Mouse (Mus musculus): ENCODE results near the gene Snx10. TPM values are rescaled to one million over a fixed set of nuclear protein-coding genes. Genes with fewer than 3 reads are reported as not detected.

Snx10 gene
- polyA plus RNA-seq, 1 experiment from 2014 or later = 63.9 TPM

DNA sequence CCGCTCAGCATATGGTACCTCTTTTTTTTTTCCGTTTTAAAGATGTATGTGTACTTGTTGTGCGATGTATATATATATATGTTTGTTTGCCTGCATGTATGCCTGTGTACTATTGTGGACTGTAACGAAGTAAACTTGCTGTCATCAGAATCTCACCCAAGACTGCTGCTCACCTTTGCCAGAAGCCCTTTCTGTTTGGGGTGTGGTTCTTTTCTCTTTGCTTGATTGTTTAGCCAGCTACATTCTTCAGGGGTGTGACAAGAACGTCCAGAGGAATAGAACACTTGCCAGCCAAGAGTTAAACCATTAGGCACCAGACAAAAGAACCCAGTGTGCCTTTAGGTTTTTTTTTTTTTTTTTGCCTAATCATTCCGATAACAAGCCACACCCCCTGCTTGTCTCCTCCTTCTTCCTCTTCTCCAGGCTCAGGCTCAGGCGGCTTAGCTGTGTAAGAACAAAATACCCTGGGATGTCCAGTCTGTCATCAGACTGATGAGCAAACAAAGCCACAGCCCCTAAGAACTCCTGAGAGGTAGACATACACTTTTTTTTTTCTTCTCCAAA, 20.5 kb downstream of the Snx10 start:
- no peak overlapping the region for H3K4me2 ChIP-seq (ENCODE audit: low read depth, low read length)
- H3K9me3 ChIP-seq (ENCODE audit: control insufficient read depth, low read length) = no peaks in the 10 kb centered on the region
- 46% methylated on average over 7 of the region's 7 CpGs for WGBS
- H3K36me3 ChIP-seq (ENCODE audit: control insufficient read depth, insufficient read depth, low read length) = no peaks in the 10 kb centered on the region
- H3K27ac ChIP-seq (ENCODE audit: low read depth, low read length) = no peak overlapping the region
- no peak for ATAC-seq (ENCODE audit: low read depth)
- no peaks in the 10 kb centered on the region for H3K4me1 ChIP-seq (ENCODE audit: control insufficient read depth, insufficient read depth, low read length)
- no peaks in the 10 kb centered on the region for H3K27me3 ChIP-seq (ENCODE audit: control insufficient read depth, insufficient read depth, low read length)
- no peak overlapping the region for H3K4me3 ChIP-seq (ENCODE audit: low read depth, low read length)
- no peak overlapping the region for H3K9ac ChIP-seq (replicated peaks; ENCODE audit: low read depth, low read length)

DNA sequence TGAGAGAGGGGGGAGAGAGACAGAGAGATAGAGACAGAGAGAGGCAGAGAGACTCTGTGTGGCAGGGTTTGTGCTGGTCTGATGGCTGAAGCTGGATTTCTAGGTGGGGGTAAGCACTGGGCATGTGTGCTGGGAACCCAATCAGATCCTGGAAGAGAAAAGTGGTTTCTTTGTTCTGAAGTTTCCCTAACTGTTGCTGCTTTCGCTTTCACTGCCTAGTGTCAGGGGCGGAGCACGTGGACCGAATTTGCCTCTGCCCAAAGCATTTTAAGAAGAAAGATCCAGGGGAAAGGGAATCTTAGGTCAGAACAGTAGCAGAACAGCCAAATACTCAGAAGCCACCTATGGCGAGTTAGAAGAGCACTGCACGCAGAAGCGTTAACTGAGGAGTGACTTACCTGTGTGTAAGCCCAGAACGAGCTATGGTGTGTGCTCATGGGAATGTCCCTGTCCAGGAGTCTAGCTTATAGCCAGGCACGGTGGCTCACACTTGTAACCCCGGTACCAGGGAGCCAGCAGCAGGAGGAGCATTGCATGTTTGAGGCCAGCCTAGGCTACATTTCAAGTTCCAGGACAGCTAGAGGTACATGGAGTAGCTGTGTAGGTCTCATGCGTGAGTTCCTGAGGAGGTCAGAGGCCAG, 21.6 kb downstream of the Snx10 start:
- Histone ChIP-seq H3K4me3 (ENCODE audit: low read depth, low read length) (no peak overlapping the region), H3K27ac (ENCODE audit: low read depth, low read length) (no peak overlapping the region), H3K36me3 (ENCODE audit: control insufficient read depth, insufficient read depth, low read length) (no peaks in the 10 kb centered on the region), H3K4me2 (ENCODE audit: low read depth, low read length) (no peak overlapping the region), H3K9me3 (ENCODE audit: control insufficient read depth, low read length) (no peaks in the 10 kb centered on the region), H3K4me1 (ENCODE audit: control insufficient read depth, insufficient read depth, low read length) (no peaks in the 10 kb centered on the region), H3K9ac (replicated peaks; ENCODE audit: low read depth, low read length) (no peak overlapping the region), H3K27me3 (ENCODE audit: control insufficient read depth, insufficient read depth, low read length) (no peaks in the 10 kb centered on the region)
- no peak for ATAC-seq (ENCODE audit: low read depth)
- WGBS = 80% methylated on average over 11 of the region's 11 CpGs

DNA sequence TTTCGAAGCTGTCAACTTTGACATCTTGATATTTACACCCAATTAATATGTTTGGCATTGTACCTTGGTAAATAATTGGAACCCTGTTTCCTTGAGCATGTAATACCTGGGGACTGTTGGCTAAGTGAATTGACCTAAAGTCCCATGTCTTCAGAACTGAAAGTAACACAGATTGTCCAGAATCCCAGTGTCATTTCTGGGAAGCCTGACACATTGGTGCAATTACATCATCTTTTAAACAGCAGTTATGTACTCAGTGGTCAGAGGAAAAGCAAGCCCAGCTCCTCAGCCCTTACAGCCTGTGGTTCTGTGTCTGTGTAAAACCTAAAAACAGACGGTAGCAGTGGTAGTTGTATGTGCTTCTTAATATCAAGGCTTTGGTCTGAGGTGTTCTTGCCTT, 22.4 kb downstream of the Snx10 start:
- Histone ChIP-seq H3K27me3 (ENCODE audit: control insufficient read depth, insufficient read depth, low read length) (no peaks in the 10 kb centered on the region), H3K4me2 (ENCODE audit: low read depth, low read length) (no peak overlapping the region), H3K9ac (replicated peaks; ENCODE audit: low read depth, low read length) (no peak overlapping the region), H3K27ac (ENCODE audit: low read depth, low read length) (no peak overlapping the region), H3K36me3 (ENCODE audit: control insufficient read depth, insufficient read depth, low read length) (no peaks in the 10 kb centered on the region), H3K9me3 (ENCODE audit: control insufficient read depth, low read length) (no peaks in the 10 kb centered on the region), H3K4me3 (ENCODE audit: low read depth, low read length) (no peak overlapping the region), H3K4me1 (ENCODE audit: control insufficient read depth, insufficient read depth, low read length) (no peaks in the 10 kb centered on the region)
- ATAC-seq (ENCODE audit: low read depth) = no peak
- WGBS = 95% methylated on average over 2 of the region's 2 CpGs

DNA sequence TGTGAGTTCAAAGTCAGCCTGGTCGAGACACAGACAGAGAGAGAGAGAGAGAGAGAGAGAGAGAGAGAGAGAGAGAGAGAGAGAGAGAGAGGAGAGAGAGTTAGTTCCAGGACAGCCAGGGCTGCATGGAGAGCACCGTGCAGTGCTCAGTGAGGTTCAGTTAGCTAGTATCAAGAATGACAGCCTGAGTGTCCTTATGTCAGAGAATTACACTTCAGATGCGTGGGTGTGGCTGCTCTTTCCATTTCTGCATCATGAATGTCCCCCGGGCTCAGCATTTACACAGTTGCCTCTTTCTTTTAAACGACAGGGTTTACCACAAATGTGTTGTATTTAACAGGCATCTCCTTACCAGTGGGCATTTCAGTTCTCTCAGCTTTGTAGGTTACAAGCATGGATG, 25.1 kb downstream of the Snx10 start:
- no peaks in the 10 kb centered on the region for H3K27me3 ChIP-seq (ENCODE audit: control insufficient read depth, insufficient read depth, low read length)
- H3K4me1 ChIP-seq (ENCODE audit: control insufficient read depth, insufficient read depth, low read length) = no peaks in the 10 kb centered on the region
- H3K4me3 ChIP-seq (ENCODE audit: low read depth, low read length) = no peak overlapping the region
- H3K9me3 ChIP-seq (ENCODE audit: control insufficient read depth, low read length) = no peaks in the 10 kb centered on the region
- 70% methylated on average over 5 of the region's 5 CpGs for WGBS
- no peaks in the 10 kb centered on the region for H3K36me3 ChIP-seq (ENCODE audit: control insufficient read depth, insufficient read depth, low read length)
- no peak overlapping the region for H3K9ac ChIP-seq (replicated peaks; ENCODE audit: low read depth, low read length)
- H3K27ac ChIP-seq (ENCODE audit: low read depth, low read length) = no peak overlapping the region
- no peak overlapping the region for H3K4me2 ChIP-seq (ENCODE audit: low read depth, low read length)
- no peak for ATAC-seq (ENCODE audit: low read depth)

DNA sequence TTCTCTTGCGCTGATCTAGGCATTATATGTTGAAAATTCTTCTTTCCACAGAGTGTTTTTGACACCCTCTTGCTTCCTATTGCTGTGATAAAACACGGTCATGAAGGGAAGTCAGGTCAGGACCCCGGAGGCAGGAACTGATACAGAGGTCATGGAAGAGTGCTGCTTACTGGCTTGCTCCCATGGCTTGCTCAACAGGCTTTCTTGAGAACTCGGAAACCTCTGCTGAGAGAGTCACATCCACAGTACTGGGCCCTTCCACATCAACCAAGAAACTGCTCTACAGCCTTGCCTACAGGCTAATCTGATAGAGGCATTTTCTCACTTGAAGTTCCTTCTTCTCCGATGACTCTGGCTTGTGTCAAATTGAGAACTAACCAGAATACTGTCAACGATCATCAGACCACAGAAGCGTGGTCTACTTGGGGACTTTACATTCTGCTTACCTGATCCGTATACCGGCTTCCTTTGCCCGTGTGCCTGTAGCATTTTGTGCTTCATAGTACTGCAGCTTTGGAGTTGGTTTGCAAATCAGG, 27.6 kb downstream of the Snx10 start:
- H3K27ac ChIP-seq (ENCODE audit: low read depth, low read length) = no peak overlapping the region
- WGBS = 95% methylated on average over 10 of the region's 10 CpGs
- H3K4me3 ChIP-seq (ENCODE audit: low read depth, low read length) = no peak overlapping the region
- no peaks in the 10 kb centered on the region for H3K27me3 ChIP-seq (ENCODE audit: control insufficient read depth, insufficient read depth, low read length)
- H3K4me2 ChIP-seq (ENCODE audit: low read depth, low read length) = no peak overlapping the region
- no peak for ATAC-seq (ENCODE audit: low read depth)
- no peaks in the 10 kb centered on the region for H3K4me1 ChIP-seq (ENCODE audit: control insufficient read depth, insufficient read depth, low read length)
- no peaks in the 10 kb centered on the region for H3K9me3 ChIP-seq (ENCODE audit: control insufficient read depth, low read length)
- no peaks in the 10 kb centered on the region for H3K36me3 ChIP-seq (ENCODE audit: control insufficient read depth, insufficient read depth, low read length)
- no peak overlapping the region for H3K9ac ChIP-seq (replicated peaks; ENCODE audit: low read depth, low read length)

DNA sequence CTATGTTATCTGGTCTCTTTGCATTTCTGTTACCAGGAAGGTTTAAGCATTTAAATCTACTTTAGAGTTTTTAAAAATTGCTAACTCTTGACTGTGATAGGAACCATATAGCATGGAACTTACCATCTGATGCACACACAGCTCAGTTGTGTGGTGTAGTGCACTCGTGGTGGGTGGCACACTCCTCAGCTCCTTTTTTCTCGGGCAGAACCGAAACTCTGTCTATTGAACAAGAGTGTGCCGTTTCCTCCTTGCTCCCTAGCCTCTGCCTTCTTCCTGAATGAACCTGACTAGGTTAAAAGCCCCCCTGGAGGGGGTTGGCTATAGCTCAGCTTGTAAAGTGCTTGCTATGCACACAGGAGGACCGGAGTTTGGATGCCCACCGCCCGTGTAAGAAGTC, 32.9 kb downstream of the Snx10 start:
- Histone ChIP-seq H3K27me3 (ENCODE audit: control insufficient read depth, insufficient read depth, low read length) (no peaks in the 10 kb centered on the region), H3K9ac (replicated peaks; ENCODE audit: low read depth, low read length) (no peak overlapping the region), H3K27ac (ENCODE audit: low read depth, low read length) (no peak overlapping the region), H3K4me2 (ENCODE audit: low read depth, low read length) (no peak overlapping the region), H3K4me1 (ENCODE audit: control insufficient read depth, insufficient read depth, low read length) (no peaks in the 10 kb centered on the region), H3K9me3 (ENCODE audit: control insufficient read depth, low read length) (no peaks in the 10 kb centered on the region), H3K36me3 (ENCODE audit: control insufficient read depth, insufficient read depth, low read length) (no peaks in the 10 kb centered on the region), H3K4me3 (ENCODE audit: low read depth, low read length) (no peak overlapping the region)
- ATAC-seq (ENCODE audit: low read depth) = no peak
- WGBS = 88% methylated on average over 7 of the region's 7 CpGs

DNA sequence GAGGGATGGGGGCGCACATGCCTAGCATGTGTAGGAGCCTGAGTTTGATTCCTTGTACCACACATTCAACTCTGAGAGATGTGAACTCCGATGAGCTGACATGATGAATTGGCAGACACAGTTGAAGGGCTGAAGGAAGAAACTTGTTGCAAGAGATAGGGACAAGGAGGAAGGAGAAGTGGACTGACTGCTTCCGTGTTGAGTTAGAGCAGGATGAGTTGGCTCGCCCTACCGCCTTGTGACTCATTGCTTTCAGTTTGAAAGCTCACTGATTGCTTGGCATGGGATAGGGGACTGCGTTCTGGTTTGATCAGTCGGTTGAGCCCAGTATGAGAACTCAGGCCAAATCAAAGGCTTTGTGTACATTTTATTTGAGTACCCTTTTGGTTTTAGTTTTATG, 34.6 kb downstream of the Snx10 start:
- Histone ChIP-seq H3K9ac (replicated peaks; ENCODE audit: low read depth, low read length) (no peak overlapping the region), H3K4me1 (ENCODE audit: control insufficient read depth, insufficient read depth, low read length) (no peaks in the 10 kb centered on the region), H3K9me3 (ENCODE audit: control insufficient read depth, low read length) (no peaks in the 10 kb centered on the region), H3K36me3 (ENCODE audit: control insufficient read depth, insufficient read depth, low read length) (no peaks in the 10 kb centered on the region), H3K4me3 (ENCODE audit: low read depth, low read length) (no peak overlapping the region), H3K27me3 (ENCODE audit: control insufficient read depth, insufficient read depth, low read length) (no peaks in the 10 kb centered on the region), H3K4me2 (ENCODE audit: low read depth, low read length) (no peak overlapping the region), H3K27ac (ENCODE audit: low read depth, low read length) (no peak overlapping the region)
- no peak for ATAC-seq (ENCODE audit: low read depth)
- WGBS = 93% methylated on average over 7 of the region's 7 CpGs

DNA sequence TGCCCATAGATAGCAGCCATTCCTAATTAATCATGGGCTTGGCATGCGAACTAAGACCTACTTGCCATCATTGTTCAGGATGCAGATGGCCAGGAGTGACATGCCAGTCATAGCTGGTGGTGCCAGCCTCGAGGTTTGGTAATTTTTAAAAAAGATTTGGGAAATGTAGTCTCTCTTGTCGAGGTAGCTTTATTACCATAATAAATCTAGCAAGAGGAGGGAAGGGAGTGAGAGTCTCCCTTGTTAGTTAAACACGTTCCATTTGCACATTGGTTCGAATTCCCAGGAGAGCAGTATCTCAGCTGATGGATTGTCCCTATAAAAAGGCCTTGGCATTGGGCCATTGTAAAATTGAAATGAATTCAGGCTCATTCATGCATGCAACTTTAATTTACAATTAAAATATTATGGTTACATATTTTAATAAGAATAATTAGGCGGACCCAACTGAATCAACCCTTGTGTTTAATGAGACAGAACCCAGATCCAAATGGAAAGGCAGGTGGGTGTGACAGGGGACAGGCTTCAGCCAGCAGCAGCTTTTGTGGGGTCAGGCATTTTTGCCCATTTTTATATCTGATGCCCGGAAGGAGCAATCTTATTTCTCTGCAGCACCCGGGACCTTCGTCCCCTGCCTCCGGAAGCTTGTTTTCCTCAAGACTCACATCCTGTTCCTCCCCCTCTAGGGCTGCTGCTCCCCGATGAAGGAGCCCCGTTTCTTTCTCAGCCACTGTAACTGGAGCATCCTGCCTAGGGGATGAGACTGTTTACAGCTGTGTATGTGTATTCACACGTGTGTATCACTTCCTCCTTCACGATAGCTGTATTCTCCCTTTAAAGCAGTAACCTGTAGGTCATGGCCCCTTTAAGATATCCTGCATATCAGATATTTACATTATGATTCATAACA, 43.3 kb downstream of the Snx10 start:
- H3K4me1 ChIP-seq (ENCODE audit: control insufficient read depth, insufficient read depth, low read length) = peaks cover 10% of the 10 kb centered on the region; the same call in 1 of the 2 replicates
- ATAC-seq (ENCODE audit: low read depth) = peak; percentile 70
- WGBS = 24% methylated on average over 14 of the region's 14 CpGs
- no peak overlapping the region for H3K9ac ChIP-seq (replicated peaks; ENCODE audit: low read depth, low read length)
- no peak overlapping the region for H3K27ac ChIP-seq (ENCODE audit: low read depth, low read length)
- no peaks in the 10 kb centered on the region for H3K27me3 ChIP-seq (ENCODE audit: control insufficient read depth, insufficient read depth, low read length)
- H3K36me3 ChIP-seq (ENCODE audit: control insufficient read depth, insufficient read depth, low read length) = no peaks in the 10 kb centered on the region
- peak overlapping the region; percentile 4; the same call in 1 of the 2 replicates for H3K4me2 ChIP-seq (ENCODE audit: low read depth, low read length)
- H3K4me3 ChIP-seq (ENCODE audit: low read depth, low read length) = no peak overlapping the region
- H3K9me3 ChIP-seq (ENCODE audit: control insufficient read depth, low read length) = no peaks in the 10 kb centered on the region

DNA sequence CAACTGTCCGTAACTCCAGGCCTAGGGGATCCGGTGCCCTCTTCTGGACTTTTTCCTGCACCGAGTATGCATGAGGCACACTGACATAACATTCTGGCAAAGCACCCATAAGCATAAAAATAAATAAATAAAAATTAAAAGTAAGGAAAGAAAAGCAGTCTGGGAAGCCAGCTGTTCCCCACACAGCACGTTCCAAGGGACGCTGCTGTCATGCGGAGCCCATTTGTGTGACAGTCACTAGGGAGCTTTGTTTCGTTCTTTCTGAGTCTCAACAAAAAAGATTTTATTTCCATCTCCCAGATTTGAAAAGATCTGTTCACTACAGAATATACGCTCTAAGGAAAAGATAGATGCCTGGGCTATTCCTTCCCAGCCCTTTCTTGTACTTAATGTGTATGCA, 45.4 kb downstream of the Snx10 start:
- Histone ChIP-seq H3K36me3 (ENCODE audit: control insufficient read depth, insufficient read depth, low read length) (no peaks in the 10 kb centered on the region), H3K9ac (replicated peaks; ENCODE audit: low read depth, low read length) (no peak overlapping the region), H3K4me1 (ENCODE audit: control insufficient read depth, insufficient read depth, low read length) (peaks cover 10% of the 10 kb centered on the region; the same call in 1 of the 2 replicates), H3K9me3 (ENCODE audit: control insufficient read depth, low read length) (no peaks in the 10 kb centered on the region), H3K4me2 (ENCODE audit: low read depth, low read length) (no peak overlapping the region), H3K27ac (ENCODE audit: low read depth, low read length) (peak overlapping the region; percentile 48; the same call in 1 of the 2 replicates), H3K27me3 (ENCODE audit: control insufficient read depth, insufficient read depth, low read length) (no peaks in the 10 kb centered on the region), H3K4me3 (ENCODE audit: low read depth, low read length) (no peak overlapping the region)
- no peak for ATAC-seq (ENCODE audit: low read depth)
- 59% methylated on average over 8 of the region's 8 CpGs for WGBS
